Comparison of ENCODE assay signal across 19 mouse cellular contexts in the genomic region with DNA sequence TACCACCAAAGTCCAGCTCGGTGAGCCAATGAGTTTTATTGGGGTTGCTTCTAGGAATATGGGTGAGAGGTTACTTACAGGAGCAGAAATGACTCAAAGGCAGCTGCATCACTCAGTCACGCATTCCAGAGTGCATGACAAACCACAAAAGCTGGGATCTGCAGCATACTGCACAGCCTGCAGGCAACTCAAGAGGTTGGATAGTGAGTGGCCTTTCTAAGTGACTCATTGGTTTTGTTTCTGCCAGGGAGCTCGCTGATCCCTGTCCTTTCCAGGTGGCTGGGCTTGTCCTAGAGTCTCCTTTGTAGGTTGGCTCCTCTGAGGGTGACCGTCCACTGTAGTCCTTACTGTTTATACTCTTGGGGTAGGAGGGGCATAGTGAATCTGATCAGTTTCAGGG. TPM values are rescaled to one million over a fixed set of nuclear protein-coding genes. Genes with fewer than 3 reads are reported as not detected.
DNase-seq lines count a peak whose midpoint lies in the region; ATAC-seq and TF ChIP-seq lines count a peak whose summit lies in the region.
"Had no signal": no experiment of that assay in that cellular context is flagged by ENCODE, and none has a peak within 500 bp of the region (broad histone marks: within the 10 kb centered on the region; RNA-seq: fewer than 3 reads in every experiment).

No protein-coding gene starts in this region.

- no peaks in the 10 kb centered on the region for H3K36me3 ChIP-seq in intestine, postnatal 0 days (ENCODE audit: control insufficient read depth, insufficient read depth)
- no peaks in the 10 kb centered on the region for H3K36me3 ChIP-seq in intestine, embryonic 15.5 days
- H3K36me3 ChIP-seq in limb, embryonic 14.5 days (ENCODE audit: control insufficient read depth, insufficient read depth, low read length) = no peaks in the 10 kb centered on the region
- H3K36me3 ChIP-seq in limb, embryonic 10.5 days = peaks cover 94% of the 10 kb centered on the region
- H3K36me3 ChIP-seq in stomach, postnatal 0 days (ENCODE audit: control insufficient read depth, insufficient read depth, low read length) = no peaks in the 10 kb centered on the region; the same call in 1 of the 2 replicates

- no peak overlapping the region for H3K4me2 ChIP-seq in intestine, postnatal 0 days (replicated peaks; ENCODE audit: low read depth)
- no peak overlapping the region for H3K4me2 ChIP-seq in intestine, embryonic 15.5 days (replicated peaks)
- no peak overlapping the region for H3K4me2 ChIP-seq in limb, embryonic 14.5 days (replicated peaks; ENCODE audit: low read depth, low read length, severe bottlenecking)
- H3K4me2 ChIP-seq in stomach, postnatal 0 days (replicated peaks; ENCODE audit: low read depth) = no peak overlapping the region
- H3K4me2 ChIP-seq: forebrain, embryonic 13.5 days; hindbrain, embryonic 13.5 days; neural tube, embryonic 13.5 days had no signal

- 73% methylated on average over 4 of the region's 4 CpGs for WGBS in intestine, postnatal 0 days
- WGBS in intestine, embryonic 15.5 days = 85% methylated on average over 4 of the region's 4 CpGs
- WGBS in limb, embryonic 14.5 days = 78% methylated on average over 4 of the region's 4 CpGs
- 93% methylated on average over 4 of the region's 4 CpGs for WGBS in limb, embryonic 10.5 days
- 79% methylated on average over 4 of the region's 4 CpGs for WGBS in stomach, postnatal 0 days

- no peak for TF ChIP-seq CTCF in intestine, postnatal 0 days (IDR thresholded peaks at IDR 0.05; ENCODE audit: low read depth)
- TF ChIP-seq CTCF in stomach, postnatal 0 days (IDR thresholded peaks at IDR 0.05; ENCODE audit: low read depth) = no peak

- no peak overlapping the region for H3K9ac ChIP-seq in intestine, postnatal 0 days (ENCODE audit: low read depth, low read length)
- no peak overlapping the region for H3K9ac ChIP-seq in intestine, embryonic 15.5 days
- no peak overlapping the region for H3K9ac ChIP-seq in limb, embryonic 14.5 days (ENCODE audit: low read depth, low read length, severe bottlenecking)
- no peak overlapping the region for H3K9ac ChIP-seq in stomach, postnatal 0 days (ENCODE audit: low read length)
- H3K9ac ChIP-seq: forebrain, embryonic 13.5 days; hindbrain, embryonic 13.5 days; neural tube, embryonic 13.5 days had no signal

- H3K4me1 ChIP-seq in intestine, postnatal 0 days (replicated peaks; ENCODE audit: control insufficient read depth, insufficient read depth, low read length) = no peaks in the 10 kb centered on the region
- H3K4me1 ChIP-seq in intestine, embryonic 15.5 days (replicated peaks) = no peaks in the 10 kb centered on the region
- H3K4me1 ChIP-seq in limb, embryonic 14.5 days (ENCODE audit: control insufficient read depth, insufficient read depth, low read length) = no peaks in the 10 kb centered on the region
- H3K4me1 ChIP-seq in limb, embryonic 10.5 days = no peaks in the 10 kb centered on the region
- H3K4me1 ChIP-seq in stomach, postnatal 0 days (replicated peaks; ENCODE audit: control insufficient read depth, insufficient read depth) = no peaks in the 10 kb centered on the region
- H3K4me1 ChIP-seq: forebrain, embryonic 13.5 days; hindbrain, embryonic 13.5 days; midbrain, embryonic 10.5 days; neural tube, embryonic 13.5 days had no signal

- no peak for TF ChIP-seq EP300 in stomach, postnatal 0 days (optimal IDR thresholded peaks at IDR 0.05)

- peak; percentile 69; the same call in 1 of the 2 replicates for ATAC-seq in intestine, postnatal 0 days
- ATAC-seq in intestine, embryonic 15.5 days = no peak
- peak; percentile 81; the same call in 1 of the 2 replicates for ATAC-seq in limb, embryonic 14.5 days (ENCODE audit: low FRiP score, low read depth)
- ATAC-seq in stomach, postnatal 0 days (ENCODE audit: low FRiP score, low TSS enrichment) = 0 out of 2 replicates have a peak, but pooled peaks have one; percentile 54
- ATAC-seq: forebrain, embryonic 13.5 days had no signal

- H3K4me3 ChIP-seq in intestine, postnatal 0 days (ENCODE audit: low read depth, low read length) = no peak overlapping the region
- H3K4me3 ChIP-seq in intestine, embryonic 15.5 days (replicated peaks) = no peak overlapping the region
- no peak overlapping the region for H3K4me3 ChIP-seq in limb, embryonic 14.5 days (replicated peaks; ENCODE audit: low read length)
- no peak overlapping the region for H3K4me3 ChIP-seq in limb, embryonic 10.5 days
- no peak overlapping the region for H3K4me3 ChIP-seq in stomach, postnatal 0 days (ENCODE audit: low read depth, low read length)
- H3K4me3 ChIP-seq: forebrain, embryonic 13.5 days; hindbrain, embryonic 13.5 days; midbrain, embryonic 10.5 days; neural tube, embryonic 13.5 days had no signal

- DNase-seq in limb, embryonic 14.5 days (ENCODE audit: low spot score) = peak; percentile 14
- DNase-seq in limb, embryonic 10.5 days (ENCODE audit: low spot score) = no peak
- peak; percentile 42 for DNase-seq in adrenal gland, postnatal 14 days
- DNase-seq in stomach, postnatal 0 days (ENCODE audit: low spot score) = no peak
- DNase-seq in spleen, postnatal 4 days (ENCODE audit: low spot score in 2 of 2) = no peak
- DNase-seq in lung, postnatal 36 days = no peak
- DNase-seq: cerebellum, adult 11-12 months; gastrocnemius, postnatal 14 days; layer of hippocampus, adult 9-11 months; lung, adult 18-20 months; right cerebral cortex, postnatal 25 days; thymus, postnatal 14 days had no signal

- TF ChIP-seq POLR2A in limb, embryonic 14.5 days (IDR thresholded peaks at IDR 0.05; ENCODE audit: borderline replicate concordance, extremely low read depth, insufficient read depth, insufficient read length) = no peak

- no peak overlapping the region for H3K27ac ChIP-seq in intestine, postnatal 0 days (ENCODE audit: low read depth, low read length)
- H3K27ac ChIP-seq in intestine, embryonic 15.5 days = no peak overlapping the region
- H3K27ac ChIP-seq in limb, embryonic 14.5 days (replicated peaks; ENCODE audit: low read depth, low read length) = no peak overlapping the region
- H3K27ac ChIP-seq in limb, embryonic 10.5 days = no peak overlapping the region
- no peak overlapping the region for H3K27ac ChIP-seq in stomach, postnatal 0 days (replicated peaks)
- H3K27ac ChIP-seq: forebrain, embryonic 13.5 days; hindbrain, embryonic 13.5 days; midbrain, embryonic 10.5 days; neural tube, embryonic 13.5 days had no signal

- H3K27me3 ChIP-seq in intestine, postnatal 0 days (replicated peaks; ENCODE audit: control insufficient read depth, insufficient read depth, low read length) = no peaks in the 10 kb centered on the region
- H3K27me3 ChIP-seq in intestine, embryonic 15.5 days (replicated peaks) = no peaks in the 10 kb centered on the region
- no peaks in the 10 kb centered on the region for H3K27me3 ChIP-seq in limb, embryonic 14.5 days (ENCODE audit: control insufficient read depth, insufficient read depth, low read length)
- H3K27me3 ChIP-seq in limb, embryonic 10.5 days (ENCODE audit: low read depth, poor library complexity, severe bottlenecking) = no peaks in the 10 kb centered on the region
- no peaks in the 10 kb centered on the region for H3K27me3 ChIP-seq in stomach, postnatal 0 days (ENCODE audit: control insufficient read depth, insufficient read depth, low read length)
- H3K27me3 ChIP-seq: forebrain, embryonic 13.5 days; hindbrain, embryonic 13.5 days; neural tube, embryonic 13.5 days had no signal

- no peaks in the 10 kb centered on the region for H3K9me3 ChIP-seq in intestine, postnatal 0 days (ENCODE audit: control insufficient read depth)
- no peaks in the 10 kb centered on the region for H3K9me3 ChIP-seq in intestine, embryonic 15.5 days
- no peaks in the 10 kb centered on the region for H3K9me3 ChIP-seq in limb, embryonic 14.5 days (ENCODE audit: control insufficient read depth, low read length)
- H3K9me3 ChIP-seq in limb, embryonic 10.5 days (replicated peaks) = no peaks in the 10 kb centered on the region
- H3K9me3 ChIP-seq in stomach, postnatal 0 days (ENCODE audit: control insufficient read depth, low read length) = no peaks in the 10 kb centered on the region
- H3K9me3 ChIP-seq: hindbrain, embryonic 13.5 days had no signal

RNA-seq across cellular contexts. Expression of a gene that starts 39.5 kb away (rescaled TPM):
- 0.17 and 0.21 TPM in 2 replicates for polyA plus RNA-seq in intestine, postnatal 0 days (2015; fragmentation: Nextera tagmentation; extraction: Ambion mirVana)
- 0.40 and 0.52 TPM in 2 replicates for polyA plus RNA-seq in intestine, embryonic 15.5 days (2015; fragmentation: Nextera tagmentation; extraction: Ambion mirVana)
- 0.57 and 0.60 TPM in 2 replicates for polyA plus RNA-seq in limb, embryonic 14.5 days (2012; rRNA removed)
- 0.46 and 0.87 TPM in 2 replicates for polyA plus RNA-seq in limb, embryonic 14.5 days (2014; fragmentation: Nextera tagmentation; extraction: Ambion mirVana)
- 5.5 and 11.4 TPM in 2 replicates for polyA plus RNA-seq in limb, embryonic 10.5 days (2016; fragmentation: Nextera tagmentation; extraction: Ambion mirVana)
- total RNA-seq in adrenal gland, postnatal 14 days (2021) = 0.22 and 0.45 TPM in 2 replicates
- 0.06 TPM in 2 replicates for polyA plus RNA-seq in stomach, postnatal 0 days (2015; fragmentation: Nextera tagmentation; extraction: Ambion mirVana)
- total RNA-seq: monocyte, adult 5-6 weeks had no signal

Comparison
In these comparisons a context has a peak if more than half of its experiments do, and no peak if none do; other contexts are left out.
1. DNase-seq: peak in limb, embryonic 14.5 days (single experiment) and adrenal gland, postnatal 14 days (single experiment); none in limb, embryonic 10.5 days (single experiment), stomach, postnatal 0 days (single experiment), spleen, postnatal 4 days (0 of 2) and lung, postnatal 36 days (single experiment).